Mouse (Mus musculus): ENCODE data around the gene Olfr533. TPM values are rescaled to one million over a fixed set of nuclear protein-coding genes. Genes with fewer than 3 reads are reported as not detected.

The Olfr533 gene
- not detected in 2 replicates for polyA plus RNA-seq (2012; rRNA removed)

DNA sequence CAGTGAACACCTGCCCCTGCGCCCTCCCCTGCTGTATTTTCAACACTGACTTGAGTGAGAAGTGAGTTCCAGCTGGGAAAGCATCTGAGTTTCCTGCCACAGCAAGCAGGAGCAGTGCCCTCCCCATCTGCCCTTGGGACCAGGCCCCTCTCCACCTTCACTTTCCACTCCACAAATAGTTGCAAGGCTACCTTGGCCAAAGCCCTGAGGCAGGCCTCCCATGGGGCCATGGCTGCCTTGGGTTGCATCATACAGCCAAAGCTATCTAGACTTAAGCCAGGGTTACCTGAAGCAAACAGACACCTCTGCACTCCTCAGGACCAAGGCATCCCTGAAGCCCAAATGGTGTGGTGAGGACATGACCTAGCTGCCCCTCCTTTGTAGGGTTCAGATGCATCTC, at the start of gene Olfr533:
Gene Olfr533, plus strand, starts transcription at position 301 of the 400 bp plus-strand sequence.

DNA sequence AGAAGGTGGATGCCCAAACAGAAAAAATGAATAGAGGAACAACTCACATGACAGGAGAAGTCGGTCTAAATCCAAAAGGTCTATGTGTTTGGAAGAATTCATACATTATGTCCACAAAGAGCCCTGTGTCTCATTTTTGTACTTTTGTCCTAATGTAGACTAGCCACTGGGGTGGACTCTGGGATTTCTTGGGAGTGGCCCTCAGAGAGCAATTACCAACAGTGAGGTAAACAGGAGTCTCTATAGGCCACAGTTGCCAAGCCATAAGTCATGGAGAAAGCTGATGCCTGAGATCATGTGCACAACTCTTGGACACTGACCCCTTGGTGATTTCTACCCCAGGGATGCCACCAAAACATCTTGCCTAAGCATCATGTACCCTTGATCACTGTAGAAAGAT, 41.6 kb upstream of the Olfr533 start, which contains the start of gene Olfr532:
Gene Olfr532, minus strand, starts transcription at position 101 of the 400 bp plus-strand sequence.

DNA sequence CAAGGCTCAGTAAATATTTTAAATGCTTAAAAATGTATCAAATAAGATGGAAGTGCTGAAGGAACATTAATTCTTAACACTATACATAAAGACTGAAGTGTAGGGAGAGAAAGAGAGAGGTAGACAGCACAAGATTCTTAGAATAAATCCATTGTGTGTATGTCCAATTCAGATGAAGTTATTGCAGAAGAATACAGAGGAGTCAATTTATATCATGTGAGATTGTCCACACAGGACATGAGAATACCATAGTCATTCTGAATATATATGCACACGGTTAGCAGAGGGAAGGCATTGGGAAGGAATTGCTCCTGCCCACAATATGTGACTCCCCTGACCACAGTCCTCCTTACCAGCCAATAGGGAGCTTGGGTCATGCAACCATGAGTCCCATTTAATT, 20.7 kb downstream of the Olfr533 start, which contains the start of gene Olfr535:
Gene Olfr535, plus strand, starts transcription at position 301 of the 400 bp plus-strand sequence.

DNA sequence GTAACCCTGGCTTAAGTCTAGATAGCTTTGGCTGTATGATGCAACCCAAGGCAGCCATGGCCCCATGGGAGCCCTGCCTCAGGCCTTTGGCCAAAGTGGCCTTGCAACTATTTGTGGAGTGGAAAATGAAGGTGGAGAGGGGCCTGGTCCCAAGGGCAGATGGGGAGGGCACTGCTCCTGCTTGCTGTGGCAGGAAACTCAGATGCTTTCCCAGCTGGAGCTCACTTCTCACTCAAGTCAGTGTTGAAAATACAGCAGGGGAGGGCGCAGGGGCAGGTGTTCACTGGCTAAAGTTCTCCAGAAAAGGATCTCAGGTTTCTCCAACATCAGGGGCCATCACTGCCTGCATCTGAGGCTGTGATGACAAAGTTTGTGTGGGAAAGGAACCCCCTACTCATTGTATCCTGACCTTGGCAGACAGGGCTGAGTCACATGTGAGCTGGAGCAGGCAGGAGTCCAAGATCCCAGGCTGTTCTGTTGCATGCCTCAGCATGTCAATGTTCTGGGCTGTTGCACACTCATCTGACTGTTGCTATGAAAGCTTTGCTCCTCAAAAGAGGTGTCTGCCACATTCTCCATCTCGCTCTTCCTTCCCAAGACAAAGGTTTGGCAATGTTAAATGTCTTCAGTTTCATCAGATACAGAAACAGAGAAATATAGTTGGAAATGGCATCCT, 44.3 kb downstream of the Olfr533 start, which contains the start of gene Olfr536:
Gene Olfr536, minus strand, starts transcription at position 51 of the 676 bp plus-strand sequence.

Other genes starting within 250 kb of the Olfr533 start
- gene Cd163l1, start 245.1 kb upstream of the Olfr533 start, polyA plus RNA-seq (2012; rRNA removed) = 0.05 and 0.07 TPM in 2 replicates
- 0.01 TPM in 1 of 2 replicates, not detected in the other for gene 5830411N06Rik, start 216.1 kb upstream of the Olfr533 start, polyA plus RNA-seq (2012; rRNA removed)
- gene Olfr525, start 142.5 kb upstream of the Olfr533 start, polyA plus RNA-seq (2012; rRNA removed) = not detected in 2 replicates
- gene Olfr527, start 129.4 kb upstream of the Olfr533 start, polyA plus RNA-seq (2012; rRNA removed) = not detected in 2 replicates
- gene Olfr60, start 101.7 kb upstream of the Olfr533 start, polyA plus RNA-seq (2012; rRNA removed) = not detected in 2 replicates
- not detected in 2 replicates for gene Olfr530, start 87.0 kb upstream of the Olfr533 start, polyA plus RNA-seq (2012; rRNA removed)
- gene Olfr531, start 60.5 kb upstream of the Olfr533 start, polyA plus RNA-seq (2012; rRNA removed) = not detected in 2 replicates
- gene Olfr532, start 41.7 kb upstream of the Olfr533 start, polyA plus RNA-seq (2012; rRNA removed) = not detected in 2 replicates
- not detected in 2 replicates for gene Olfr535, start 20.8 kb downstream of the Olfr533 start, polyA plus RNA-seq (2012; rRNA removed)
- gene Olfr536, start 44.0 kb downstream of the Olfr533 start, polyA plus RNA-seq (2012; rRNA removed) = not detected in 2 replicates
- gene Olfr538, start 104.5 kb downstream of the Olfr533 start, polyA plus RNA-seq (2012; rRNA removed) = not detected in 2 replicates
- not detected in 2 replicates for gene Olfr46, start 137.9 kb downstream of the Olfr533 start, polyA plus RNA-seq (2012; rRNA removed)
- gene Olfr61, start 165.6 kb downstream of the Olfr533 start, polyA plus RNA-seq (2012; rRNA removed) = not detected in 2 replicates
- not detected in 2 replicates for gene Olfr53, start 183.1 kb downstream of the Olfr533 start, polyA plus RNA-seq (2012; rRNA removed)
- not detected in 2 replicates for gene Olfr539, start 196.6 kb downstream of the Olfr533 start, polyA plus RNA-seq (2012; rRNA removed)
- not detected in 2 replicates for gene Olfr45, start 218.6 kb downstream of the Olfr533 start, polyA plus RNA-seq (2012; rRNA removed)
- not detected in 2 replicates for gene Olfr541, start 233.9 kb downstream of the Olfr533 start, polyA plus RNA-seq (2012; rRNA removed)